Mouse (Mus musculus): ENCODE results near the gene Clstn1. TPM values are rescaled to one million over a fixed set of nuclear protein-coding genes. Genes with fewer than 3 reads are reported as not detected.
"Not testable (repeated sequence)": the region's sequence is repeated elsewhere in the genome, so short reads cannot be mapped to it uniquely, and the experiment has no call there.

Clstn1 gene
- polyA plus RNA-seq, 1 experiment: 52.1 TPM

GRCm38 (mm10) chr4:149609256-149610025 is 23.2 kb downstream of the Clstn1 start:
- no peak overlapping the region for H3ac ChIP-seq (ENCODE audit: control insufficient read depth, insufficient read length)
- no peaks in the 10 kb centered on the region for H3K36me3 ChIP-seq (ENCODE audit: control insufficient read depth, insufficient read depth)
- H3K4me2 ChIP-seq (ENCODE audit: low read depth): no peak overlapping the region
- H3K4me3 ChIP-seq: no peak overlapping the region
- no peaks in the 10 kb centered on the region for H3K27me3 ChIP-seq (ENCODE audit: control insufficient read depth, insufficient read depth, insufficient read length)
- H3K79me2 ChIP-seq (ENCODE audit: control insufficient read depth, insufficient read depth): no peaks in the 10 kb centered on the region
- TF ChIP-seq CEBPB (IDR thresholded peaks at IDR 0.05; ENCODE audit: insufficient read depth, poor library complexity, severe bottlenecking) (no peak), TCF3 (IDR thresholded peaks at IDR 0.05; ENCODE audit: insufficient read length, low read depth) (no peak), TCF12 (IDR thresholded peaks at IDR 0.05; ENCODE audit: insufficient read depth, poor library complexity, severe bottlenecking) (no peak), POLR2AphosphoS2 (IDR thresholded peaks at IDR 0.05; ENCODE audit: insufficient read length, low read depth) (no peak), USF1 (IDR thresholded peaks at IDR 0.05; ENCODE audit: low read depth) (no peak), REST (IDR thresholded peaks at IDR 0.05; ENCODE audit: insufficient read depth, insufficient read length) (no peak), SRF (IDR thresholded peaks at IDR 0.05; ENCODE audit: control insufficient read depth, insufficient read length, low read depth) (no peak), MYOG (IDR thresholded peaks at IDR 0.05; ENCODE audit: control insufficient read depth in 1 of 3, insufficient read depth in 1 of 3, insufficient read length in 2 of 3, low read depth in 2 of 3) (no peak), MYOD1 (IDR thresholded peaks at IDR 0.05; ENCODE audit: control insufficient read depth in 1 of 3, insufficient read length in 2 of 3, low read depth in 2 of 3) (no peak), MAX (IDR thresholded peaks at IDR 0.05; ENCODE audit: low read depth) (no peak), E2F4 (IDR thresholded peaks at IDR 0.05; ENCODE audit: insufficient read depth) (no peak), POLR2A (IDR thresholded peaks at IDR 0.05; ENCODE audit: insufficient read length, low read depth) (no peak)

DNA sequence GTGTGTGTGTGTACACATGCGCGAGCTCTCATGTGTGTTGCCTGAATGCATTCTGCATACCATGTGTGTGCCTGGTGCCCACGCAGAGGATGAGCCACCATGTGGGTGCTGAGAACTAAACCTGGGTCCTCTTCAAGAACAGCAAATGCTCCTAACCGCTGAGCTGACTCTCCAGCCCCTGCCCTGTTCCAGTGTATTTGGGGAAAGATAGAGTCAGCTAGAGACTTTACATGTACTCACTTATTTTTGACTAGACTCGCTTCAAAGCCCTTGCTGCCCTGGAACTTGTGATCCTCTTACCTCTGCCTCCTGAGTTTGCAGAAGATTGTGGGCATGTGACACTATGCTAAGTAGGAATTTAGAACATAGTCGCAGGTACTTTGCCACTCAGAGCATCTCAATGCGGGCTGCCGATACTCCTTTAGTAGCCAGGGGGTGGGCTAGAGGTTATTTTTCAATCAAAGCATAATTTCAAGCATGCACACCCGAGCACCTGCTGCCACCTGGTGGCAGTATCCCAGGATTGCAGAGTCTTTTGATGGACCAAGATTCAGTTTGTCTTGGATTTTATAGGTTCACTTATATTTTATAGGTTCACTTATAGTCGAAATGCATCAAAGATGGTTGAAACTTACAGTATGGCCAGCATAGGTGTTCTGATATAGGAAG is 25.2 kb downstream of the Clstn1 start:
- Histone ChIP-seq H3K27me3 (ENCODE audit: control insufficient read depth, insufficient read depth, insufficient read length) (no peaks in the 10 kb centered on the region), H3K36me3 (ENCODE audit: control insufficient read depth, insufficient read depth) (peaks cover 5% of the 10 kb centered on the region), H3K79me2 (ENCODE audit: control insufficient read depth, insufficient read depth) (no peaks in the 10 kb centered on the region), H3ac (ENCODE audit: control insufficient read depth, insufficient read length) (no peak overlapping the region), H3K4me3 (no peak overlapping the region), H3K4me2 (ENCODE audit: low read depth) (no peak overlapping the region)
- TF ChIP-seq SRF (IDR thresholded peaks at IDR 0.05; ENCODE audit: control insufficient read depth, insufficient read length, low read depth) (no peak), POLR2AphosphoS2 (IDR thresholded peaks at IDR 0.05; ENCODE audit: insufficient read length, low read depth) (no peak), MYOG (IDR thresholded peaks at IDR 0.05; ENCODE audit: control insufficient read depth in 1 of 3, insufficient read depth in 1 of 3, insufficient read length in 2 of 3, low read depth in 2 of 3) (no peak), TCF3 (IDR thresholded peaks at IDR 0.05; ENCODE audit: insufficient read length, low read depth) (no peak), USF1 (IDR thresholded peaks at IDR 0.05; ENCODE audit: low read depth) (no peak), E2F4 (IDR thresholded peaks at IDR 0.05; ENCODE audit: insufficient read depth) (no peak), MYOD1 (IDR thresholded peaks at IDR 0.05; ENCODE audit: control insufficient read depth in 1 of 3, insufficient read length in 2 of 3, low read depth in 2 of 3) (no peak), TCF12 (IDR thresholded peaks at IDR 0.05; ENCODE audit: insufficient read depth, poor library complexity, severe bottlenecking) (no peak), REST (IDR thresholded peaks at IDR 0.05; ENCODE audit: insufficient read depth, insufficient read length) (no peak), POLR2A (IDR thresholded peaks at IDR 0.05; ENCODE audit: insufficient read length, low read depth) (no peak), MAX (IDR thresholded peaks at IDR 0.05; ENCODE audit: low read depth) (no peak), CEBPB (IDR thresholded peaks at IDR 0.05; ENCODE audit: insufficient read depth, poor library complexity, severe bottlenecking) (no peak)

DNA sequence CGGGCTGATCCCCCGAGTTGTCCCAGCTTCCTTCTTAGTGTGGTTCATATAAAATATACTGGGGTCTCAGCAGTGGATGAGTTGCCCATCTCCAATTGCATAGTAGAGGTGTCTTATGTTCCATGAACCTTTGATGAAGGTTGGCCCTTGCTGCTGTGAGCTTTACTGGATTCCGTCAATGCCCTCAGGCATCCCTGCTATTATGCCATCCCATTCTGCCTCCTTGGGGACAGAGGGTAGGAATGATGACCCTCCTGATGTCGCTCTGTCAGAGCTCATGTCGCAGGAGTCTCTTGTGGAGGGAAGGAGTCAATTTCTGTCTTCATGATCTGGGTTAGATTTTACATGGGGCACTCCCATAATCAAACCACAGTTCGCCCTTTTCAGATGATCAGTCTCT is 27.2 kb downstream of the Clstn1 start:
- not testable (repeated sequence) for H3K4me2 ChIP-seq (ENCODE audit: low read depth); H3K36me3 ChIP-seq (ENCODE audit: control insufficient read depth, insufficient read depth); H3K27me3 ChIP-seq (ENCODE audit: control insufficient read depth, insufficient read depth, insufficient read length); H3ac ChIP-seq (ENCODE audit: control insufficient read depth, insufficient read length); H3K4me3 ChIP-seq; H3K79me2 ChIP-seq (ENCODE audit: control insufficient read depth, insufficient read depth)

GRCm38 (mm10) chr4:149614869-149615268 is 28.6 kb downstream of the Clstn1 start:
- H3K4me3 ChIP-seq: no peak overlapping the region

DNA sequence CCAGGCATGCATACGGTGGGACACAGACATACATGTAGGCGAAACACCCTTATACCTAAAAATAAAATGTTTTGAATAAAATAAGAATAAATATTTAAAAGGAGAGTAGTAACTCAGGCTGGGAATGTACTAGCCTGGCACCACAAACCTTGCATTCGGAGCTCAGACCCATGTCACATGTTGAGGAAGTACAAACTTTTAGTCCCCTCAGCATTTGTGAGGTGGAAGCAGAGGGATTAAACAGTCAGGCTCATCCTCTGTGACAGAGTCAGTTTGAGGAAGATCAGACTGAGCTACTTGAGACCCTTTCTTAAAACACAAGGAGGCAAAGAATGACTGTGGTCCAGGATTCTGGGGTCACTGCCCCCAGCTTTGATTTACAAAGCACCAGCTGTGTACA is 30.7 kb downstream of the Clstn1 start:
- not testable (repeated sequence) for H3K36me3 ChIP-seq (ENCODE audit: control insufficient read depth, insufficient read depth); H3K27me3 ChIP-seq (ENCODE audit: control insufficient read depth, insufficient read depth, insufficient read length); H3ac ChIP-seq (ENCODE audit: control insufficient read depth, insufficient read length); H3K79me2 ChIP-seq (ENCODE audit: control insufficient read depth, insufficient read depth); H3K4me3 ChIP-seq; H3K4me2 ChIP-seq (ENCODE audit: low read depth)

More at GRCm38 (mm10) chr4:149614869-149615268, 28.6 kb downstream of the Clstn1 start:
- Histone ChIP-seq H3K79me2 (ENCODE audit: control insufficient read depth, insufficient read depth) (no peaks in the 10 kb centered on the region), H3ac (ENCODE audit: control insufficient read depth, insufficient read length) (no peak overlapping the region), H3K27me3 (ENCODE audit: control insufficient read depth, insufficient read depth, insufficient read length) (no peaks in the 10 kb centered on the region), H3K36me3 (ENCODE audit: control insufficient read depth, insufficient read depth) (peaks cover 5% of the 10 kb centered on the region), H3K4me2 (ENCODE audit: low read depth) (no peak overlapping the region)
- TF ChIP-seq TCF3 (IDR thresholded peaks at IDR 0.05; ENCODE audit: insufficient read length, low read depth): no peak
- TF ChIP-seq CEBPB (IDR thresholded peaks at IDR 0.05; ENCODE audit: insufficient read depth, poor library complexity, severe bottlenecking): no peak
- no peak for TF ChIP-seq TCF12 (IDR thresholded peaks at IDR 0.05; ENCODE audit: insufficient read depth, poor library complexity, severe bottlenecking)
- no peak for TF ChIP-seq SRF (IDR thresholded peaks at IDR 0.05; ENCODE audit: control insufficient read depth, insufficient read length, low read depth)
- TF ChIP-seq USF1 (IDR thresholded peaks at IDR 0.05; ENCODE audit: low read depth): no peak
- TF ChIP-seq MYOD1 (IDR thresholded peaks at IDR 0.05; ENCODE audit: control insufficient read depth in 1 of 3, insufficient read length in 2 of 3, low read depth in 2 of 3): no peak
- no peak for TF ChIP-seq POLR2A (IDR thresholded peaks at IDR 0.05; ENCODE audit: insufficient read length, low read depth)
- no peak for TF ChIP-seq POLR2AphosphoS2 (IDR thresholded peaks at IDR 0.05; ENCODE audit: insufficient read length, low read depth)
- no peak for TF ChIP-seq E2F4 (IDR thresholded peaks at IDR 0.05; ENCODE audit: insufficient read depth)

Data from myocyte (in vitro differentiated cells).